Mouse (Mus musculus): ENCODE results near the gene Hist1h3e.

The Hist1h3e gene

GRCm38 (mm10) chr13:23583387-23584068 is 21.4 kb upstream of the Hist1h3e start:
- in situ Hi-C loops (cut with MboI, MseI) = loop anchor here in 1 of 2 experiments (5.0 kb wide), 1 partner anchor 51 kb away; the partner anchor contains the start of genes Hist1h2af and Hist1h4h

- in situ Hi-C loops (cut with MboI, MseI) = loop anchor here in 1 of 2 experiments (5.0 kb wide), 1 partner anchor 50 kb away; the partner anchor contains the start of genes Hist1h2af and Hist1h4h
Measured at GRCm38 (mm10) chr13:23582219-23583056, 20.3 kb upstream of the Hist1h3e start.

GRCm38 (mm10) chr13:23581408-23582218 is 19.4 kb upstream of the Hist1h3e start, which contains the start of gene Hist1h4d:
Gene Hist1h4d, plus strand, starts transcription at chr13:23581598.
- in situ Hi-C loops (cut with MboI, MseI) = loop anchor here in 1 of 2 experiments (5.0 kb wide), 1 partner anchor 49 kb away; the partner anchor contains the start of genes Hist1h2af and Hist1h4h

- in situ Hi-C loops (cut with MboI, MseI) = loop anchor here in 1 of 2 experiments (5.0 kb wide), 1 partner anchor 41 kb away; the partner anchor contains the start of gene Hist1h3g
Measured at GRCm38 (mm10) chr13:23577835-23578234, 15.7 kb upstream of the Hist1h3e start.

GRCm38 (mm10) chr13:23576906-23577639 is 14.9 kb upstream of the Hist1h3e start:
- in situ Hi-C loops (cut with MboI, MseI) = loop anchor here in 1 of 2 experiments (5.0 kb wide), 1 partner anchor 40 kb away; the partner anchor contains the start of gene Hist1h3g

GRCm38 (mm10) chr13:23576351-23576881 is 14.2 kb upstream of the Hist1h3e start:
- in situ Hi-C loops (cut with MboI, MseI) = loop anchor here in 1 of 2 experiments (5.0 kb wide), 1 partner anchor 39 kb away; the partner anchor contains the start of gene Hist1h3g

- in situ Hi-C loops (cut with MboI, MseI) = loop anchor here in 1 of 2 experiments (5.0 kb wide), 1 partner anchor 39 kb away; the partner anchor contains the start of gene Hist1h3g
Measured at GRCm38 (mm10) chr13:23575864-23576313, 13.7 kb upstream of the Hist1h3e start.

GRCm38 (mm10) chr13:23575271-23575851 is 13.2 kb upstream of the Hist1h3e start, which contains the start of gene Hist1h3d:
Gene Hist1h3d, plus strand, starts transcription at chr13:23575763.
- in situ Hi-C loops (cut with MboI, MseI) = loop anchor here in 1 of 2 experiments (5.0 kb wide), 1 partner anchor 38 kb away; the partner anchor contains the start of gene Hist1h3g

GRCm38 (mm10) chr13:23574546-23575170 is 12.5 kb upstream of the Hist1h3e start:
- in situ Hi-C loops (cut with MboI, MseI) = loop anchor here (5.0 to 25.0 kb wide), 6 partner anchors 37 to 1857 kb away; partner anchors contain the start of genes Hist1h2ac (in 1 of the 2), Hist1h2ah (in 1 of the 2), Hist1h2ai (in 1 of the 2) and Hist1h2ao (in 1 of the 2)

GRCm38 (mm10) chr13:23573898-23574524 is 11.8 kb upstream of the Hist1h3e start, which contains the start of the genes Hist1h2bf and Hist1h2ad:
Gene Hist1h2bf, minus strand, starts transcription at chr13:23574196.
Gene Hist1h2ad, plus strand, starts transcription at chr13:23574381.
- in situ Hi-C loops (cut with MboI, MseI) = loop anchor here (5.0 to 25.0 kb wide), 5 partner anchors 108 to 1857 kb away; partner anchors contain the start of genes Hist1h2ac (in 1 of the 2), Hist1h2ah (in 1 of the 2), Hist1h2ai (in 1 of the 2) and Hist1h2ao (in 1 of the 2)

- in situ Hi-C loops (cut with MboI, MseI) = loop anchor here (5.0 to 25.0 kb wide), 5 partner anchors 109 to 1856 kb away; partner anchors contain the start of genes Hist1h2ac (in 1 of the 2), Hist1h2ah (in 1 of the 2), Hist1h2ai (in 1 of the 2) and Hist1h2ao (in 1 of the 2)
Measured at GRCm38 (mm10) chr13:23573034-23573897, 11.1 kb upstream of the Hist1h3e start.

- in situ Hi-C loops (cut with MboI, MseI) = loop anchor here (5.0 to 25.0 kb wide), 5 partner anchors 110 to 1855 kb away; partner anchors contain the start of genes Hist1h2ac (in 1 of the 2), Hist1h2ah (in 1 of the 2), Hist1h2ai (in 1 of the 2) and Hist1h2ao (in 1 of the 2)
Measured at GRCm38 (mm10) chr13:23572218-23573033, 10.3 kb upstream of the Hist1h3e start.

- in situ Hi-C loops (cut with MboI, MseI) = loop anchor here (5.0 to 25.0 kb wide), 5 partner anchors 111 to 1854 kb away; partner anchors contain the start of genes Hist1h2ac (in 1 of the 2), Hist1h2ah (in 1 of the 2), Hist1h2ai (in 1 of the 2) and Hist1h2ao (in 1 of the 2)
Measured at GRCm38 (mm10) chr13:23571504-23572217, 9.5 kb upstream of the Hist1h3e start.

- in situ Hi-C loops (cut with MboI, MseI) = loop anchor here (5.0 to 25.0 kb wide), 5 partner anchors 111 to 1854 kb away; partner anchors contain the start of genes Hist1h2ac (in 1 of the 2), Hist1h2ah (in 1 of the 2), Hist1h2ai (in 1 of the 2) and Hist1h2ao (in 1 of the 2)
Measured at GRCm38 (mm10) chr13:23571022-23571503, 8.9 kb upstream of the Hist1h3e start, which contains the start of the genes Hist1h2ae and Hist1h2bg. Gene Hist1h2ae, minus strand, starts transcription at chr13:23571220. Gene Hist1h2bg, plus strand, starts transcription at chr13:23571396.

Data from T-helper 17 cell (primary cell).